Mouse (Mus musculus) liver, adult 2 months (tissue): ENCODE results near the gene Snrk. TPM values are rescaled to one million over a fixed set of nuclear protein-coding genes. Genes with fewer than 3 reads are reported as not detected.

Experiments used
- DNase-seq: peaks from one replicate; pipeline ENCODE4 v3.0.0-alpha.2; 2011; ENCODE audit warnings: low read depth, low spot score; ENCODE audit errors: extremely low read depth
- H3K27ac ChIP-seq: fragments of 200-500 bp; replicated peaks from 2 replicates; pipeline ENCODE4 v1.5.1; 2012; ENCODE audit warnings: low read depth, mild to moderate bottlenecking, control low read depth, inconsistent platforms, low read length; ENCODE audit not compliant: insufficient read depth
- H3K27me3 ChIP-seq: fragments of 200-500 bp; 2 replicates; pipeline ENCODE4 v1.6.1; 2012; ENCODE audit warnings: mild to moderate bottlenecking, moderate library complexity, low read length, inconsistent platforms; ENCODE audit not compliant: control insufficient read depth, insufficient read depth
- H3K36me3 ChIP-seq: fragments of 200-500 bp; 2 replicates; pipeline ENCODE4 v1.6.1; 2012; ENCODE audit warnings: low read length, inconsistent platforms; ENCODE audit not compliant: control insufficient read depth, insufficient read depth
- H3K4me1 ChIP-seq: fragments of 200-500 bp; 2 replicates; pipeline ENCODE4 v1.6.1; 2011; ENCODE audit warnings: low read length; ENCODE audit not compliant: control insufficient read depth, insufficient read depth
- H3K4me3 ChIP-seq: fragments of 200-500 bp; 2 replicates; pipeline ENCODE4 v1.5.1; 2011; ENCODE audit warnings: low read depth, mild to moderate bottlenecking, control low read depth, low read length, moderate library complexity; ENCODE audit not compliant: insufficient read depth
- H3K79me2 ChIP-seq: fragments of 200-500 bp; 2 replicates; pipeline ENCODE4 v1.6.1; 2012; ENCODE audit warnings: inconsistent platforms, mild to moderate bottlenecking, low read length, moderate library complexity; ENCODE audit not compliant: control insufficient read depth, insufficient read depth
- H3K9ac ChIP-seq: fragments of 200-500 bp; 2 replicates; pipeline ENCODE4 v1.6.1; 2012; ENCODE audit warnings: low read depth, mild to moderate bottlenecking, control low read depth, inconsistent platforms, low read length
- CTCF ChIP-seq: fragments of 200-500 bp; IDR thresholded peaks from 2 replicates; pipeline ENCODE4 v1.5.1; 2011; ENCODE audit warnings: low read depth, low read length, control low read depth
- POLR2A ChIP-seq: fragments of 200-500 bp; IDR thresholded peaks from 2 replicates; pipeline ENCODE4 v1.6.1; 2011; ENCODE audit warnings: low read length, control low read depth; ENCODE audit not compliant: insufficient read depth; ENCODE audit errors: extremely low read depth
- WGBS: fragments of 180-500 bp; shearing (Covaris S2); methylation state at CpG from one replicate; pipeline ENCODE4 v1.1.7; 2018; 5-methylcytosine and 5-hydroxymethylcytosine counted together
- polyA plus RNA-seq: library from polyadenylated mRNA; depleted of rRNA; stranded (reverse); fragments of >200 nt; gene quantifications from 2 replicates; pipeline ENCODE4 v1.2.3, GENCODE M21; 2012
- total RNA-seq: library from RNA; depleted of rRNA; stranded (reverse); fragments of >200 nt; gene quantifications from 2 replicates; pipeline ENCODE4 v1.2.3, GENCODE M21; 2014

Snrk gene
- total and polyA plus RNA-seq, 2 experiments = 36.4 to 67.4 TPM

- Histone ChIP-seq H3K4me1 (peaks cover 2% of the 10 kb centered on the region; the same call in 1 of the 2 replicates), H3K27me3 (no peaks in the 10 kb centered on the region), H3K79me2 (no peaks in the 10 kb centered on the region), H3K27ac (no peak overlapping the region), H3K36me3 (no peaks in the 10 kb centered on the region), H3K4me3 (no peak overlapping the region), H3K9ac (no peak overlapping the region)
- no peak for DNase-seq
- WGBS = 63% methylated on average over 4 of the region's 4 CpGs
- TF ChIP-seq CTCF (no peak), POLR2A (no peak)
Observed at GRCm38 (mm10) chr9:122101196-122101595, 15.9 kb upstream of the Snrk start.

- H3K27ac ChIP-seq = no peak overlapping the region
- no peak overlapping the region for H3K9ac ChIP-seq
Observed at GRCm38 (mm10) chr9:122103550-122104284, 13.3 kb upstream of the Snrk start.

GRCm38 (mm10) chr9:122104285-122104829 is 12.7 kb upstream of the Snrk start:
- TF ChIP-seq POLR2A = no peak
- TF ChIP-seq CTCF = no peak
- Histone ChIP-seq H3K9ac (no peak overlapping the region), H3K27me3 (no peaks in the 10 kb centered on the region), H3K27ac (no peak overlapping the region), H3K4me1 (peaks cover 2% of the 10 kb centered on the region; the same call in 1 of the 2 replicates), H3K79me2 (no peaks in the 10 kb centered on the region), H3K4me3 (no peak overlapping the region), H3K36me3 (no peaks in the 10 kb centered on the region)
- DNase-seq = no peak
- WGBS = 78% methylated on average over 7 of the region's 7 CpGs

More at GRCm38 (mm10) chr9:122103550-122104284, 13.3 kb upstream of the Snrk start:
- DNase-seq = no peak
- no peak overlapping the region for H3K4me3 ChIP-seq
- no peaks in the 10 kb centered on the region for H3K36me3 ChIP-seq
- peaks cover 2% of the 10 kb centered on the region; the same call in 1 of the 2 replicates for H3K4me1 ChIP-seq
- no peak for TF ChIP-seq CTCF
- TF ChIP-seq POLR2A = no peak
- no peaks in the 10 kb centered on the region for H3K27me3 ChIP-seq
- 51% methylated on average over 9 of the region's 9 CpGs for WGBS
- no peaks in the 10 kb centered on the region for H3K79me2 ChIP-seq

GRCm38 (mm10) chr9:122107701-122108375 is 9.2 kb upstream of the Snrk start:
- 71% methylated on average over 7 of the region's 7 CpGs for WGBS
- H3K79me2 ChIP-seq = no peaks in the 10 kb centered on the region
- DNase-seq = no peak
- TF ChIP-seq POLR2A = no peak
- TF ChIP-seq CTCF = no peak
- H3K27ac ChIP-seq = no peak overlapping the region
- no peak overlapping the region for H3K9ac ChIP-seq
- H3K36me3 ChIP-seq = no peaks in the 10 kb centered on the region
- H3K4me1 ChIP-seq = no peaks in the 10 kb centered on the region
- H3K4me3 ChIP-seq = no peak overlapping the region
- no peaks in the 10 kb centered on the region for H3K27me3 ChIP-seq

GRCm38 (mm10) chr9:122109553-122110225 is 7.4 kb upstream of the Snrk start:
- DNase-seq = no peak
- Histone ChIP-seq H3K4me3 (no peak overlapping the region), H3K79me2 (no peaks in the 10 kb centered on the region), H3K36me3 (no peaks in the 10 kb centered on the region), H3K9ac (no peak overlapping the region), H3K27me3 (no peaks in the 10 kb centered on the region), H3K4me1 (no peaks in the 10 kb centered on the region), H3K27ac (peak overlapping the region; percentile 17; the same call in 1 of the 2 replicates)
- 80% methylated on average over 8 of the region's 8 CpGs for WGBS
- TF ChIP-seq CTCF (no peak), POLR2A (no peak)
